Mouse (Mus musculus) neural tube, embryonic 11.5 days (tissue): ENCODE measurements around the gene Zfp646. TPM values are rescaled to one million over a fixed set of nuclear protein-coding genes. Genes with fewer than 3 reads are reported as not detected.

ENCODE experiments used
- ATAC-seq: fragments of 200-750 bp; cut with Nextera tagmentation; 2 replicates; pipeline ENCODE4 v1.8.0; 2017; ENCODE audit warnings: moderate number of reproducible peaks, mild to moderate bottlenecking, moderate TSS enrichment, moderate library complexity; ENCODE audit not compliant: insufficient read depth, low FRiP score, low TSS enrichment
- DNase-seq: peaks from one replicate; pipeline ENCODE4 v3.0.0-alpha.2; 2015; ENCODE audit warnings: low spot score
- H3K27ac ChIP-seq: fragments of 300-500 bp; sonication (generic); 2 replicates; pipeline ENCODE4 v1.5.1; 2014; ENCODE audit warnings: low read depth, mild to moderate bottlenecking, low read length
- H3K27me3 ChIP-seq: fragments of 300-500 bp; sonication (generic); 2 replicates; pipeline ENCODE4 v1.6.1; 2014; ENCODE audit warnings: mild to moderate bottlenecking, low read length, mixed read lengths; ENCODE audit not compliant: control insufficient read depth, insufficient read depth
- H3K36me3 ChIP-seq: fragments of 300-500 bp; sonication (generic); 2 replicates; pipeline ENCODE4 v1.6.1; 2014; ENCODE audit warnings: mild to moderate bottlenecking, low read length, moderate library complexity, mixed read lengths; ENCODE audit not compliant: control insufficient read depth, insufficient read depth
- H3K4me1 ChIP-seq: fragments of 300-500 bp; sonication (generic); 2 replicates; pipeline ENCODE4 v1.6.1; 2014; ENCODE audit warnings: low read length, mixed read lengths; ENCODE audit not compliant: control insufficient read depth, insufficient read depth
- H3K4me2 ChIP-seq: fragments of 300-500 bp; sonication (generic); 2 replicates; pipeline ENCODE4 v1.6.1; 2014; ENCODE audit warnings: low read depth, mild to moderate bottlenecking, moderate library complexity
- H3K4me3 ChIP-seq: fragments of 300-500 bp; sonication (generic); 2 replicates; pipeline ENCODE4 v1.5.1; 2014; ENCODE audit warnings: low read depth, low read length
- H3K9ac ChIP-seq: fragments of 300-500 bp; sonication (generic); 2 replicates; pipeline ENCODE4 v1.6.1; 2014; ENCODE audit warnings: mild to moderate bottlenecking, low read length
- H3K9me3 ChIP-seq: fragments of 300-500 bp; sonication (generic); 2 replicates; pipeline ENCODE4 v1.6.1; 2016; ENCODE audit warnings: low read length; ENCODE audit not compliant: control insufficient read depth
- WGBS: fragments of 180-500 bp; shearing (Covaris S2); extraction: QIAGEN DNeasy Blood & Tissue Kit; methylation state at CpG from one replicate; pipeline ENCODE4 v1.1.7; 2014; 5-methylcytosine and 5-hydroxymethylcytosine counted together
- polyA plus RNA-seq: library from polyadenylated mRNA; unstranded; fragments of >200 nt; fragmentation: Nextera tagmentation; extraction: Ambion mirVana; gene quantifications from 2 replicates; pipeline ENCODE4 v1.2.1, GENCODE M21; 2014

The Zfp646 gene
- polyA plus RNA-seq, 1 experiment from 2014 or later: 21.9 TPM

- H3K36me3 ChIP-seq: peaks cover 24% of the 10 kb centered on the region
- DNase-seq: peak; percentile 99
- peaks cover 16% of the 10 kb centered on the region for H3K4me1 ChIP-seq
- H3K4me3 ChIP-seq: peak overlapping the region; percentile 95
- ATAC-seq: peak; percentile 95
- H3K9ac ChIP-seq: peak overlapping the region; percentile 98
- no peaks in the 10 kb centered on the region for H3K27me3 ChIP-seq
- WGBS: under 1% methylated on average over 32 of the region's 43 CpGs
- H3K9me3 ChIP-seq: no peaks in the 10 kb centered on the region
- H3K27ac ChIP-seq: peak overlapping the region; percentile 98
- peak overlapping the region; percentile 67 for H3K4me2 ChIP-seq
These were observed 407 bp upstream of the Zfp646 start for GRCm38 (mm10) chr7:127875627-127876001.

- Histone ChIP-seq H3K27me3 (no peaks in the 10 kb centered on the region), H3K36me3 (peaks cover 35% of the 10 kb centered on the region), H3K4me3 (peak within 1 kb of the TSS; percentile 95), H3K27ac (peak within 1 kb of the TSS; percentile 98), H3K4me1 (peaks cover 16% of the 10 kb centered on the region), H3K9me3 (no peaks in the 10 kb centered on the region), H3K9ac (peak within 1 kb of the TSS; percentile 98), H3K4me2 (peak within 1 kb of the TSS; percentile 67)
- ATAC-seq (peak; percentile 63), DNase-seq (peak; percentile 92)
- under 1% methylated on average over 60 of the region's 60 CpGs for WGBS
These were observed 687 bp downstream of the Zfp646 start, which contains the start of gene Zfp668 for GRCm38 (mm10) chr7:127876467-127877348. Gene Zfp668 (minus strand): TSS chr7:127876828.

DNA sequence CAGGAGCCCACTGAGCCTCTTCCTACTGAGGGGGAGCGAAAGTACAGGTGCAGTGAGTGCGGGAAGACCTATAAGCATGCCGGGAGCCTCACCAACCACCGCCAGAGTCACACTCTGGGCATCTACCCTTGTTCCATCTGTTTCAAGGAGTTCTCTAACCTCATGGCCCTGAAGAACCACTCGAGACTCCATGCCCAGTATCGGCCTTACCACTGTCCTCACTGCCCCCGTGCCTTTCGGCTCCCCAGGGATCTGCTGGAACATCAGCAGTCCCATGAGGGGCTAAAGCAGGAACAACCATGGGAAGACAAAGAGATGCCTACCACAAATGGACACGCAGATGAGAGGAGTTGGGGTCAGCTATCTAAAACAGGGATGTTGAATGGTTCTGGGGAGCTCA, 3.3 kb downstream of the Zfp646 start:
- DNase-seq (no peak), ATAC-seq (no peak)
- H3K4me1 ChIP-seq: peaks cover 9% of the 10 kb centered on the region
- no peak overlapping the region for H3K4me3 ChIP-seq
- H3K36me3 ChIP-seq: peaks cover 55% of the 10 kb centered on the region
- H3K9ac ChIP-seq: no peak overlapping the region
- no peaks in the 10 kb centered on the region for H3K27me3 ChIP-seq
- H3K9me3 ChIP-seq: no peaks in the 10 kb centered on the region
- H3K27ac ChIP-seq: no peak overlapping the region
- WGBS: 96% methylated on average over 9 of the region's 9 CpGs
- H3K4me2 ChIP-seq: no peak overlapping the region

- Histone ChIP-seq H3K4me3 (no peak overlapping the region), H3K27me3 (no peaks in the 10 kb centered on the region), H3K4me1 (peaks cover 5% of the 10 kb centered on the region; the same call in 1 of the 2 replicates), H3K27ac (no peak overlapping the region), H3K4me2 (no peak overlapping the region), H3K9ac (no peak overlapping the region), H3K9me3 (no peaks in the 10 kb centered on the region), H3K36me3 (peaks cover 62% of the 10 kb centered on the region)
- DNase-seq (no peak), ATAC-seq (no peak)
- 92% methylated on average over 12 of the region's 12 CpGs for WGBS
These were observed 4.4 kb downstream of the Zfp646 start for GRCm38 (mm10) chr7:127880431-127880830.

- ATAC-seq: no peak
- Histone ChIP-seq H3K9me3 (no peaks in the 10 kb centered on the region), H3K4me3 (no peak overlapping the region), H3K36me3 (peaks cover 44% of the 10 kb centered on the region), H3K27ac (no peak overlapping the region), H3K4me2 (no peak overlapping the region), H3K27me3 (no peaks in the 10 kb centered on the region), H3K9ac (no peak overlapping the region), H3K4me1 (no peaks in the 10 kb centered on the region)
- no peak for DNase-seq
- WGBS: 77% methylated on average over 6 of the region's 6 CpGs
These were observed 9.9 kb downstream of the Zfp646 start for GRCm38 (mm10) chr7:127885951-127886350.

GRCm38 (mm10) chr7:127886551-127886950, 10.5 kb downstream of the Zfp646 start:
- Histone ChIP-seq H3K4me1 (no peaks in the 10 kb centered on the region), H3K4me2 (no peak overlapping the region), H3K9me3 (no peaks in the 10 kb centered on the region), H3K4me3 (no peak overlapping the region), H3K9ac (no peak overlapping the region), H3K36me3 (peaks cover 38% of the 10 kb centered on the region), H3K27me3 (no peaks in the 10 kb centered on the region), H3K27ac (no peak overlapping the region)
- WGBS: 92% methylated on average over 6 of the region's 6 CpGs
- no peak for DNase-seq
- ATAC-seq: no peak

DNA sequence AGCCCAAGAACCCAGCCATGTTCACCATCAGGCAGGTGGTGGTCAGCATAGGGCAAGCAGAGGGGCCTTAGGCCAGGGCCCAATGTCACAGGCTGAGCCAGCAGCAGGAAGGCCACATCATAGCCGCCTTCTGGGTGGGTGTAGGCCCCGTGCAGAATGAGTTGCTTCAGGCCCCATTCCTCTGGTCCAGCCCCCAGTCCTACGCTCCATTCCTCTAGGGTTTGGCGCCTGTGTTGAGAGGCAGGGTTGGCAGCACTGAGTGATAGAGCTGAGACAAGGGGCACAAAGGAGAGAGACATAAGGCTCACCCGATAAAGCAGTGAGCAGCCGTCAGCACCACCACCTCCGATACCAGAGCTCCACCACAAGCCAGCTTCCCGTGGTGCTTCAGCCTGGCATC, 11.2 kb downstream of the Zfp646 start:
- peaks cover 33% of the 10 kb centered on the region for H3K36me3 ChIP-seq
- no peak overlapping the region for H3K4me2 ChIP-seq
- no peak overlapping the region for H3K9ac ChIP-seq
- H3K4me1 ChIP-seq: no peaks in the 10 kb centered on the region
- DNase-seq (no peak), ATAC-seq (no peak)
- no peaks in the 10 kb centered on the region for H3K9me3 ChIP-seq
- 84% methylated on average over 8 of the region's 8 CpGs for WGBS
- no peaks in the 10 kb centered on the region for H3K27me3 ChIP-seq
- H3K27ac ChIP-seq: no peak overlapping the region
- no peak overlapping the region for H3K4me3 ChIP-seq

- Histone ChIP-seq H3K4me3 (no peak overlapping the region), H3K36me3 (peaks cover 27% of the 10 kb centered on the region), H3K27me3 (no peaks in the 10 kb centered on the region), H3K9me3 (no peaks in the 10 kb centered on the region), H3K9ac (no peak overlapping the region), H3K4me2 (no peak overlapping the region), H3K27ac (no peak overlapping the region), H3K4me1 (no peaks in the 10 kb centered on the region)
- ATAC-seq (no peak), DNase-seq (no peak)
- 83% methylated on average over 3 of the region's 3 CpGs for WGBS
These were observed 11.8 kb downstream of the Zfp646 start for GRCm38 (mm10) chr7:127887781-127888180.

DNA sequence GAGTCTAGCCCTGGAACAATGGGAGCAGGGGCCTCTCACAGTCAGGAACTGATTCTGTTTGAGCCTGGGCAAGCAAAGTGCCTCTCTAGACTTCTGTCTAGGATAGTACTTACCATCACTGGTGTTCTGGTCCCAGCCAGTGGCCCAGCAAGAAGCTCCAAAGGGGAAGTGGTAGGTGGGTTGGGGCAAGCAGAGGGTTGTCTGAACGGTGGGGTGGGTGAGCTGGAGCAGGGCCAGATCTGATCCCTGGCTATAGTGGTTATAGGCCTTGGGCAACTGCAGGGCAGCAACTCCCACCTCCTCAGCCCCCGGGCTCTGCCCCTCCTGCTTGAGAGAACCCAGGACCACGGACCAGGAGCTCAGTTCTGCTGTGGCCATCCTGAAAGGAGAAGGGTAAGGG, 12.8 kb downstream of the Zfp646 start:
- Histone ChIP-seq H3K9me3 (no peaks in the 10 kb centered on the region), H3K27me3 (no peaks in the 10 kb centered on the region), H3K4me1 (no peaks in the 10 kb centered on the region), H3K27ac (no peak overlapping the region), H3K9ac (no peak overlapping the region), H3K4me2 (no peak overlapping the region), H3K36me3 (peaks cover 18% of the 10 kb centered on the region), H3K4me3 (no peak overlapping the region)
- DNase-seq: no peak
- WGBS: 86% methylated on average over 3 of the region's 3 CpGs
- no peak for ATAC-seq
